Mouse (Mus musculus): ENCODE results near the gene Myh3.

Gene Myh3

GRCm38 (mm10) chr11:67078000-67078399 is at the start of gene Myh3:
Gene Myh3, plus strand, starts transcription at chr11:67078300.
- POLR2A ChIA-PET = no interaction called here
- CTCF ChIA-PET = interaction anchor here in 3 of 4 experiments (0.6 to 1.7 kb wide), 4 partner anchors 32 to 60 kb away, joined by 3 to 4 read pairs (median 4); no protein-coding TSS in a partner anchor

- CTCF ChIA-PET = interaction anchor here (0.5 to 2.0 kb wide), 16 partner anchors 9 to 436 kb away, joined by 3 to 10 read pairs (median 3); partner anchors contain the start of genes Adprm (in 1 of the 4) and Sco1 (in 1 of the 4)
- POLR2A ChIA-PET = interaction anchor here in 3 of 4 experiments (0.6 to 3.1 kb wide), 9 partner anchors 9 to 62 kb away, joined by 3 to 13 read pairs (median 4); partner anchors contain the start of genes Adprm (in 1 of the 3) and Sco1 (in 1 of the 3)
Measured at GRCm38 (mm10) chr11:67030904-67031602, 47.0 kb upstream of the Myh3 start.

GRCm38 (mm10) chr11:67031603-67031915 is 46.5 kb upstream of the Myh3 start:
- ChIA-PET CTCF (interaction anchor here in 3 of 4 experiments (0.5 to 2.0 kb wide), 16 partner anchors 8 to 1719 kb away, joined by 3 to 10 read pairs (median 3); partner anchors contain the start of genes Adprm (in 1 of the 3) and Sco1 (in 1 of the 3)), POLR2A (interaction anchor here in 2 of 4 experiments (0.5 to 1.9 kb wide), 7 partner anchors 8 to 73 kb away, joined by 3 to 13 read pairs (median 3); no protein-coding TSS in a partner anchor)

GRCm38 (mm10) chr11:67034775-67035485 is 43.2 kb upstream of the Myh3 start:
- CTCF ChIA-PET = no interaction called here

DNA sequence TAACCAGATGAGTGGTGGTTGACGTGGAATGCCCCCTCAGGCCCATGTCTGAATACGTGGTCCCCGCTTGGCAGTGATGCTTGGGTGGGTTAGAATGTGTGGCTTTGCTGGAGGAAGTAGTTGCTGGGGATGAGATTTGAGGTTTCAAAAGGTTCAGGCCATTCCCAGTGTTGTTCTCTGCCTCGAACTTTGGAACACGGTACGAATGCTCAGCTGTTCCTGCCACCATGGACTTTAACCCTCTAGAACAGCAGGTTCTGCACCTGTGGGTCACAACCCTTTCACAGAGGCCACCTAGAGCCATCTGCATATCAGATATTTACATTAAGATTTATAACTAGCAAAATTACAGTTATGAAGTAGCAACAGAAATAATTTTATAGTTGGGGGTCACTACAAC is 41.9 kb upstream of the Myh3 start:
- ChIA-PET POLR2A (interaction anchor here in 1 of 4 experiments (1.0 to 1.3 kb wide), 2 partner anchors 11 to 13 kb away, joined by 3 read pairs; no protein-coding TSS in a partner anchor), CTCF (no interaction called here)

More at GRCm38 (mm10) chr11:67034775-67035485, 43.2 kb upstream of the Myh3 start:
- POLR2A ChIA-PET = interaction anchor here in 1 of 4 experiments (0.6 to 1.8 kb wide), 4 partner anchors 10 to 17 kb away, joined by 3 to 5 read pairs (median 3); no protein-coding TSS in a partner anchor

DNA sequence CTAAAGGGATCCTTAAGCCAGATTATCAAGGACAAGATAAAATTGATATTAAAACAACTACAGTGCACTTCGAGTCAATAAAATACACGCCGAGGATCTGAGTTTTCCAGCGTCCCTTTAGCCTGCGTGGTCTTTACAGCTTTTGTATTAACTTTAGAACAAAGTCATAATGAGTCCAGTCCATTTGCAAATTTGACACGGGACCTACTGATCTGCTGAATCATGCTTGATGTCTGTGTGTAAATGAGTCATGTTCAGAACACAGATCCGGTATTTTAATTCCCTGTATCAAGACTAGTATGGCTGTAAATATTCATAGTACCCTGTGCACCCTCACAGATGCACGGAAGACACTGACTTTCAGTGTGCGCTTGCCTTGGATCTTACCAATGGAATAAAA is 41.2 kb upstream of the Myh3 start:
- CTCF ChIA-PET = interaction anchor here in 1 of 4 experiments (3.2 kb wide), 1 partner anchor 16 kb away, joined by 12 read pairs; the partner anchor contains the start of genes Adprm and Sco1
- POLR2A ChIA-PET = interaction anchor here in 1 of 4 experiments (10.0 kb wide), 1 partner anchor 12 kb away, joined by 68 read pairs; the partner anchor contains the start of gene Tmem220

DNA sequence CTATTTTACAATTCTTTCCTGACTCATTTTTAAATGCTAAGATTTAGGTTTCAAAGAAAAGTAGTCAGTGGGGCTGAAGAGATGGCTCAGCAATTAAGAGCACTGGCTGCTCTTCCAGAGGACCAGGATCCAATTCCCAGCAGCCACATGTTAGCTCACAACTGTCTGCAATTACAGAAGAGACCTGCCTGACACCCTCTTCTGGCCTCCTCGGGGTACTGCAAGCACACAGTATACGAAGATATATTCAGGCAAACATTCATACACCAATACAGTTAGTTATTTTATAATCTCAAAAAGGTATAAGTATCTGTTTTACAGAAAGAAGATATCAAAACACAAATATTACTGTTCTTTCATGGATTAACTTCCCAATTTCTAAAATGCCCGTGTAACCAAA is 38.3 kb upstream of the Myh3 start:
- ChIA-PET POLR2A (interaction anchor here (0.7 to 10.0 kb wide), 14 partner anchors 8 to 134 kb away, joined by 3 to 68 read pairs (median 5); partner anchors contain the start of genes Adprm (in 3 of the 4), Sco1 (in 3 of the 4) and Tmem220 (in 1 of the 4)), CTCF (interaction anchor here (0.5 to 3.2 kb wide), 24 partner anchors 8 to 527 kb away, joined by 3 to 12 read pairs (median 4); partner anchors contain the start of genes Adprm (in 2 of the 4) and Sco1 (in 2 of the 4))

GRCm38 (mm10) chr11:67040483-67040882 is 37.6 kb upstream of the Myh3 start:
- POLR2A ChIA-PET = interaction anchor here in 2 of 4 experiments (0.7 to 10.0 kb wide), 8 partner anchors 8 to 134 kb away, joined by 3 to 68 read pairs (median 12); partner anchors contain the start of genes Adprm (in 2 of the 2), Sco1 (in 2 of the 2) and Tmem220 (in 1 of the 2)
- CTCF ChIA-PET = interaction anchor here in 3 of 4 experiments (0.6 to 2.1 kb wide), 9 partner anchors 8 to 333 kb away, joined by 3 to 10 read pairs (median 6); no protein-coding TSS in a partner anchor

GRCm38 (mm10) chr11:67043007-67043406 is 35.1 kb upstream of the Myh3 start:
- ChIA-PET CTCF (interaction anchor here (0.6 to 2.0 kb wide), 21 partner anchors 9 to 302 kb away, joined by 3 to 8 read pairs (median 3); partner anchors contain the start of genes Adprm (in 3 of the 4) and Sco1 (in 3 of the 4)), POLR2A (interaction anchor here (0.9 to 10.0 kb wide), 24 partner anchors 9 to 131 kb away, joined by 3 to 68 read pairs (median 4); partner anchors contain the start of genes Adprm (in 4 of the 4), Sco1 (in 4 of the 4), Tmem220 (in 2 of the 4) and Pirt (in 1 of the 4))

- CTCF ChIA-PET = interaction anchor here in 1 of 4 experiments (1.5 to 1.7 kb wide), 2 partner anchors 8 to 65 kb away, joined by 3 to 6 read pairs; partner anchors contain the start of genes Adprm and Sco1
- POLR2A ChIA-PET = interaction anchor here in 2 of 4 experiments (1.2 to 10.0 kb wide), 6 partner anchors 9 to 125 kb away, joined by 3 to 68 read pairs (median 14); partner anchors contain the start of genes Tmem220 (in 2 of the 2), Adprm (in 1 of the 2) and Sco1 (in 1 of the 2)
Measured at GRCm38 (mm10) chr11:67044959-67045358, 33.1 kb upstream of the Myh3 start.

- CTCF ChIA-PET = interaction anchor here in 3 of 4 experiments (0.8 to 2.0 kb wide), 3 partner anchors 8 to 65 kb away, joined by 3 to 8 read pairs (median 4); no protein-coding TSS in a partner anchor
- POLR2A ChIA-PET = interaction anchor here in 3 of 4 experiments (0.6 to 1.9 kb wide), 6 partner anchors 7 to 128 kb away, joined by 3 to 9 read pairs (median 4); no protein-coding TSS in a partner anchor
Measured at GRCm38 (mm10) chr11:67047199-67047598, 30.9 kb upstream of the Myh3 start.

DNA sequence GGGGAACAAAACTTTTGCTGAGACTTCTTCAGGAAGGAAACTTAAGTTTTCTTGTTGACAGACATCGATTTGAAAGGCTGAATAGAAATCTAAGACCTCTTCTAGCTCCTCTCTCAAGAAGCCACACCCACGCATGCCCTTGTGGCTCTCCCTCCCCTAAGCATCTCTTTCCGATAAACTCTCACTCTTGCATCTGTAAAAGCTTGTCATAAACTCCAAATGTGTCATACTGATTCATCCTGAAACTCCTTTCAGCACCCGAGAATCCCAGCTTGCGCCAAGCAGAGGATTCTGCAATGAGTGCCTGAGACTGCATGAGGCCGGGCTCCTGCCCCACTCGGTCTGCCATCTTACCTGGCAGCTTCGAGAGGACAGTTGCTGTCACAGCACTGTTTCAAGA is 29.6 kb upstream of the Myh3 start:
- ChIA-PET POLR2A (interaction anchor here (0.6 to 1.9 kb wide), 14 partner anchors 9 to 459 kb away, joined by 3 to 9 read pairs (median 4); no protein-coding TSS in a partner anchor), CTCF (interaction anchor here (0.5 to 2.0 kb wide), 11 partner anchors 9 to 709 kb away, joined by 3 to 8 read pairs (median 4); no protein-coding TSS in a partner anchor)

DNA sequence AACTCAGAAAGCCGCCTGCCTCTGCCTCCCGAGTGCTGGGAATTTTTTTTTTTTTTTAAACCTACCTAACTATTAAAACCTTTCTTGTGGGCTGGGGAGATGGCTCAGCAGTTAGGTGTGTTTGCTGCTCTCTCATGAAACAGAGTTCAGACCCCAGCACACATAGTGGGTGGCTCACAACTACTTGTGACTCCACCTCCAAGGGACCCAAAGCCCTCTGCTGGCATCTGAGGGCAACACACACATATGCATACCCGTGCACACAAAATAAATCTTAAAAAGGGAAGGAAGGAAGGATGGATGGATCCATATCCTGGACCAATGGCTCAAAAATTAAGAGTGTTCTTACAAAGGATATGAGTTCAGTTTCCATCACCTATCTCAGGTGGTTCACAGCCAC is 28.8 kb upstream of the Myh3 start:
- ChIA-PET POLR2A (interaction anchor here (0.6 to 2.2 kb wide), 8 partner anchors 8 to 916 kb away, joined by 3 to 14 read pairs (median 4); partner anchors contain the start of gene Cfap52 (in 1 of the 4)), CTCF (interaction anchor here in 3 of 4 experiments (0.7 to 2.0 kb wide), 4 partner anchors 9 to 52 kb away, joined by 3 to 8 read pairs (median 6); no protein-coding TSS in a partner anchor)

DNA sequence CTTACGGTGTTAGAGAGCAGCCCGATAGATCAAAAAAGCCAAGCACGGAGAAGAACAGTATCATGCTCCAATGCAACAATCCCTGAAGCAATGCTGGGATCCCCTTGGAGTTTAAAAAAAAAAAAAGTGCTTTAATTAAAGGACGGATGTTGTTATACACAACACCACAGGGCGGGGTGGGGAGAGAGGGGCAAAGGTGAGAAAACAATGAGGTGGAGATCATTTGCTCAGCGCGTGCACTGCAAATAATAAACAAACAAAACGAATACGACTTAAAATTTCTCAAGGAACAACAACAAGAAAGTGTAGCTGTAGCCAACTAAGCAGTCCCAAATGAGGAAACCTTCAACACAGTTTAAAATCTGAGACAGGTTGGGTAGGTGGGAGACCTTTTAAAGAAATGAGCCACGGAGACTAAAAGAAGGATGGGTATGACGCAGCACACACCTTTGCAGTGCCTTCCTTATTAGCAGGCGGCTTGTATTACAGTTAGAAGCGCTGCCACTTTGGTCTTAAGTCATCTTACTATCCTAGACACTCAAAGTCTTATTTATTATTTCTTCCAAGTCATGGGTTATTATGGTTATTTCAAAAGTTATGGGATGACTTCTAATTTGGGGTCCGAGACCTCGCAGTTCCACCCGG is 26.3 kb upstream of the Myh3 start:
- POLR2A ChIA-PET = interaction anchor here (0.5 to 4.5 kb wide), 31 partner anchors 9 to 1262 kb away, joined by 3 to 53 read pairs (median 6); partner anchors contain the start of gene Tmem220 (in 1 of the 4)

DNA sequence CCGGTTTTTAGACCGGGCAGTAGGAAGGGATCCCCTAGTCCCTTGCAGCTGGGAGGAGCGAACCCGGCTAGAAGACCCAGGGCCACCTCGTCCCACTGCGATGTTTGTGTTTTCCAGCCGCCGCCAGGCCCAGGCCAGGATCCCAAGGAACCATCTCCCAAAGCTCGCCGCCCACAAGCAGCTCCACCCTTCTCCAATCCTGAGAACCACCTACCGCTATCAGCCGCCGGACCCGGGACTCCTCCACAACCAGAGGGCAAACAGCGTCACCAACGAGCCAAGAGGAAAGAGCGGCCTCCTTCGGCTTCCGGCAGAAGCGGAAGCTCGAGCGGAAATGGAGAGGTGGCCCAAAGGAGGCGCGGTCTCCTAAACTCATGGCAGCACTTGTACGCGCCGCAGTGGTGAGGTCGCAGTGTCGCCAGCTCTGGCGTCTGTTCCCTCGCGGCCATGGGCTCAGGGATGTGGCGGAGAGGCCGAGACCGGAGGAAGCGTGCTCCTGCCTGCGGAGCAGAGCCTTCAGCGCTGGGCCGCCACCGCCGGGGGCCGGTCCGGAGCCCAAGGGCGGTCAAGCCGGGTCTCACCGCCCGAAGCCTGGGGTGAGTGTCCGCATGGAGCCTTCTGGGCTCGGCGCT is 25.7 kb upstream of the Myh3 start, which contains the start of the genes Adprm and Sco1:
Gene Adprm (minus strand): TSS at position 274 of the 632 bp plus-strand sequence.
Gene Sco1 (plus strand): TSS at position 350 of the 632 bp plus-strand sequence.
- POLR2A ChIA-PET = interaction anchor here (0.5 to 4.5 kb wide), 32 partner anchors 9 to 1266 kb away, joined by 3 to 53 read pairs (median 5); partner anchors contain the start of gene Tmem220 (in 1 of the 4)
- CTCF ChIA-PET = interaction anchor here (0.5 to 2.0 kb wide), 14 partner anchors 8 to 106 kb away, joined by 3 to 12 read pairs (median 5); no protein-coding TSS in a partner anchor

More for the DNA sequence above, 26.3 kb upstream of the Myh3 start:
- CTCF ChIA-PET = interaction anchor here in 3 of 4 experiments (1.0 to 2.0 kb wide), 9 partner anchors 9 to 67 kb away, joined by 3 to 12 read pairs (median 5); no protein-coding TSS in a partner anchor
